Mouse (Mus musculus): ENCODE measurements around the gene Asb16.

Gene Asb16

DNA sequence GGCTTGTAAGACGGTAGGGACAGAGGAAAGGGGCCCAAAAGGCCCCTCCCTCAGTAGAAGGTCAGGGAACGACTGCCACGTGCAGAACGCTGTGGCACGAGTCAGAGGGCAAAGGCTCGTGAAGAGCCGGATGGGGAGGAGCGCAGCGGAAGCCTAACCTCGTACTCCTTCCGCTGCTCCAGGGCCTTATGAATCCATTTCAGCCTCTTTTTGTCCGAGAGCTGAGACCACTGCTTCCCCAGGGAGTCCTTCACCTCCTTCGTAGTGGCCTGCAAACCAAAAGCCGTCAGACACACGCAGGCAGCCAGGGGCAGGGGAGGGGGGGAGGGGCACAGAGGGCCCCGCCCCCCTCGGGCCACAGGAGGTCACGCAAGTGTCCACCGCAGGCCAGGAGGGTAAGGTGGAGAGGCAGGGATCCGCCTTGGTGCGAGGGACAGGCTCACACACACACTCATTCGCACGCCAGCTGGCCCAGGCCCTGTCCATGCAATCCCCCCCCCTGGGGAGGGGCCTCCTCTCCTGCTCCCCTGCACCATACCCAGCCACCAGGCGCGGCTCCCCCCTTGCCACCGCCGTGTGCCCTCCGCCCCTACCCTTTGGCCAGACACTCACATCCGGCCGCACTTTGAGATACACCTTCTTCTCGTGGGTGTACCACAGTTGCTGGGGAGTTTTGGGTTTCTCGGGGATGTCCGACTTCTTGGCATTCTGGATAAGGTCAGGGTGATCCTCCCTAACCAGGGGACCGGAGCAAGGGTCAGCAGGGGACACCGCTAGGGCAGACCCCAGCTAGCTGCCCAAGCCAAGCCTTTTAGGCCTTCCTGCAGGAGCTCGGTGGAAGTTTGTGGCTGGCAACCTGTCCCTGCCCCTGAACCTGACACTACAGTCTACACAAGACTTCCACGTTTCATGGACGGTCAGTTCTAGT, 42.5 kb downstream of the Asb16 start:
- DNase-seq (ENCODE audit: low spot score) = no peak

DNA sequence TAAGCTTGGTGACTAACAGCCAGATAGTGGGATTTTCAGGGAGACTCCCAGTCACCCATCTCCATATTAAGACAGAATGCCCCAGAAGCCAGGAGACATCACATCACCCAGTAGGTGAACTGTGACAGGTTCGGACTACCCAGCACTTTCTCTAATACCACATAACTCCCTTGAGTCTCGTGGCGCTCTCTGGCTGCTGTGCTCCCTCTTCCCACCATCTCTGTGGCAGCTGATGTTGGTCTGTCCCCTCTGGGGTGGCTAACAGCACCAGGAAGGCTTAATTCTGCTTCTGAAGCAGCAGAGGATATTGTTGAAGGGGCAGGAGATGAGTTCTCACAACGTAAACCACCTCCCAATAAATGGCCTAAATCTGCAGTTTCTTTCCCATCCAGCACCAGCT, 43.4 kb downstream of the Asb16 start:
- DNase-seq (ENCODE audit: low spot score) = no peak

GRCm38 (mm10) chr11:102312586-102312985, 44.0 kb downstream of the Asb16 start:
- DNase-seq (ENCODE audit: low spot score) = no peak

- DNase-seq (ENCODE audit: low spot score) = no peak
Observed at GRCm38 (mm10) chr11:102314321-102314720, 45.8 kb downstream of the Asb16 start.

- no peak for DNase-seq (ENCODE audit: low spot score)
Observed at GRCm38 (mm10) chr11:102315690-102316571, 47.4 kb downstream of the Asb16 start.

DNA sequence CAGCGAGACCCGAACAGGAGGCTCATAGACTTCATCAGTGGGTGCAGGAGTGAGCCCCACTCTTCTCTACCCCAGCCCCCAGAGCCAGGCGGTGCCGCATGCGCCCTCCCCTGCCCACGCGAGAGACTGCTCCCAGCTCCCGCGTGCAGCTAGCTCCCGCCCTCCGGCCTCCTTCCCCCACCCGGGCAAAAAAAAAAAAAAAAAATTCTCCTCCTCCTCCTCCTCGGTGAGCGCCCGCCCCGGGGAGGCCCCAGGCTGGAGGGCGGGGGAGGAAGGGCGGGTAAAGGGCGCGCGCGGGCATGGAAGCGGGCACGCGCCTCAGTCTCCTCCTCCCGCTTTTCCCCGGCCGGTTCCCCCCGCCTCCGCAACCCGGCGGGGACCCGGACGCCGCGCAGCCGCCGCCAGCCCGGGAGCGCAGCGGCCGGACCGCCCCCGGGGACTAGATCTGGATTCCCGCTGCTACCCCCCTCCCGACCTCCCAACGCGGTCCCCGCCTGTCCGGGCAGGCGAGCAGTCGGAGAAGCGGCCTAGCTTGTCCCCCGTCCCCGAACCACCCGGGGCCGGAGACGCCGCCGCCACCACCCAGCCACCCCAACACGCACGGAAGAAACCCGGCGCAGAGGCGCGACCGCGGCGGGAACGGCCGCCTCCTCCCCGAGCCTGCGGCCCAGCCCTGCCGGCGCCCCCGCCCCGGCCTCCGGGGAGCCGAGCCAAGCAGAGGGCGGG, 48.2 kb downstream of the Asb16 start:
- DNase-seq (ENCODE audit: low spot score) = peak; percentile 84

GRCm38 (mm10) chr11:102317298-102317900, 48.9 kb downstream of the Asb16 start:
- DNase-seq (ENCODE audit: low spot score) = no peak

DNA sequence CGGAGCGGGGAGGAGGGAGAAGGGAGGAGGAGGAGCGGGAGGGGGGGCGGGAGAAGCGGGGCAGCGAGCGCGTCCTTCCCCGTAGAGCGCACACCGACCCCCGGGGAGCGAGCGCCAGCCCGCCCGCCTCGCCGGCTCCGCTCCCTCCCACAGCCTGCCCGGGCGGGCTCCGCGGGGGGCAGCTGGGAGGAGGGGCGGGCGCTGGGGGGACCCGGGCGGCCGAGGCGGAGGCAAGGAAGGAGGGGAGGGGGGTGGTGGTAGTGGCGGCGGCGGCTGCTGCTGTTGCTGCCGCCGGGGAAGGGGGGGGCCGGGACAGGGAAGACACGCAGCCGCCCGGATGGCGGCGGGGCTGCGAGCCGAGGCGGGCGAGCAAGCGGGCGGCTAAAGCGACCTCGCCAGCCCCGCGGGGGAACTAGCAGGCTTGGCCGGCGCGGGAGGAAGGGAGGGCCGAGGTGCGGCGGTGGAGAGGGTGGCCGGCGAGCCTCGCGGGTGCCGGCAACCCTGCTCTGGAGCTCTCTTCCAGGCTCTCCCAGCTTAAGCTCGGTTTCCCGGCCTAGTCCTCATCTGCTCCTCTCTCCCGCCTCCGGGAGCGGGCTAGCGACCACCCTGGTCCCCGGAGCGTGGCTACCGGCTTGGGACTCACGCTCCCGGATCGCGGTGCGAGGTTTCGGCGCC, 49.5 kb downstream of the Asb16 start:
- DNase-seq (ENCODE audit: low spot score) = no peak

DNA sequence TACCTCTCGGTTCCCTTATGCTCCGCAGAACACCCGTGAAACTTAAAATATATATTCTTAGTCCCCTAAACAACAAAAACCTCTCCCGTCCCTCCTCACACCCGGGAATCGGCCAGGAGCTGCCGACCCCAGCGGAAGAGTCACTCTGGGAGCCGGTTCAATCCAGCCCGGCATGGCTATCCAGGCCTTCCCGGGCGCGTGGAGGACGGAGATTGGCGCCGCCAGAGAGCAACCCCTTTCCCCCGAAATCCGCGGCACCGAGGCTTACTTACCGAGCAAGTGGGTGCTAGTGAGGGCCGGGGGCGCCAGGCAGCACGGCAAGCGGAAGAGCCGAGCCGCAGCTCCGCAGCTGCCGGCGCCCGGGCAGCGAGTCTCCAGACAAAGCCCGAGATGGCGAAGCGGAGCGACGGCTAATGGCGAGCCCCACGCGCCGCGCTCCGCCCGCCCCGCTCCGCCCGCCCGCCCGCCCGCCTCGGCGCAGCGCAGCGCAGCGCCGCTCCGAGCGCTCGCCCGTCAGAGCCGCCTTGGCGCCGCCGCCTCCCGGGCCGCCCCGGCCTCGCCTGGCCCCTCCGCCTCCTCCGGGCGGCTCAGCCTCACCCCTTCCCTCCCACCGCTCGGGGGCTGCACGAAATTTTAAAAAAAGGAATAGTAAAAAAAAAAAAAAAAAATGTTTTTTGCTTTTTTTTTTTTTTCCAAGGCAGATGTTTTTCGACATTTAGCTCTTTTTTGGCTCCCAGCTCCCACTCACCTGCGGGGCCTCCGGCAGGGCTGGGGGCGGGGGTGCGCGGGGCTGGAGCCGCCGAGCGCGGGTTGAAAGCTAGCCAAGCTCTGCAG, 50.2 kb downstream of the Asb16 start:
- DNase-seq (ENCODE audit: low spot score) = no peak

DNA sequence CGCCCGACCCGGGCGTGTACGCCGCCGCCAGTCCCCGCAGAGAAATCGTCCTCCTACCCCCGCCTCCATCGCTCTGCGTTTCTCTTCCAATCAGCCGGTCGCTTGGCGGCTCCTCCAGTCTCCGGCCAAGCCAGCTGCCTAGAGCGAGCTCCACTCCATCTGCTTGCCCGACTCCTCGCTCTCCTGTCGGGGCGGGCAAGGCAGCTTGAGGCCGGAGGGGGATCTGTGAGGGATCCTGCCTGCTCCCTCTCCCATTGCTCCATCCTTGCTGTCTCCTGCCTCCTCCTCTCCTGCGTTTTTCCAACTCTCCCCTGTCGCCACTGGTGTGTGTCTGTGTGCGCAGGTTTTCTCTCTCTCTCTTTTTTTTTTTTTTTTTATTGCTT, 50.9 kb downstream of the Asb16 start, which contains the start of gene Ubtf:
Gene Ubtf, minus strand, starts transcription at position 333 of the 383 bp plus-strand sequence.
- DNase-seq (ENCODE audit: low spot score) = no peak

GRCm38 (mm10) chr11:102319941-102320685, 51.6 kb downstream of the Asb16 start:
- peak; percentile 88 for DNase-seq (ENCODE audit: low spot score)

- no peak for DNase-seq (ENCODE audit: low spot score)
Observed at GRCm38 (mm10) chr11:102320686-102321005, 52.1 kb downstream of the Asb16 start.

DNA sequence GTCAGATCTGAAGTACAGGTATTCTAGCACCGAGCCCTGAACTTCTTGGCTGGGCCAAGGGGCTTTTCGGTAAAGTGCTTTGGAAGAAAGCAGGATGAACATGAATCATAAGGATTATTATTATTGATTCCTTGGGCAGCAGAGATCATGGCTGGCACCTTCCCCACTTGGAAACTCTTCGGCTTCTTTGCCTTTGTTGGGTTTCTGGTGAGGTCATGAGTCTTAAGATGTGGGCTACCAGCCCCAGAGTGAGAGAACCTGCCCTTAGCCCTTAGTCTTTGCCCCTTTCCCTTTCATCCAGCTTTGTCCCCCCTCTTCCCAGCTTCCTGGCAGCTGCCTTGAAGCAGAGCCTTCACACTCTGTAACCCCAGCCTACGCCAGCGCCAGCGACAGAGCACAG, 53.4 kb downstream of the Asb16 start:
- DNase-seq (ENCODE audit: low spot score) = no peak

DNA sequence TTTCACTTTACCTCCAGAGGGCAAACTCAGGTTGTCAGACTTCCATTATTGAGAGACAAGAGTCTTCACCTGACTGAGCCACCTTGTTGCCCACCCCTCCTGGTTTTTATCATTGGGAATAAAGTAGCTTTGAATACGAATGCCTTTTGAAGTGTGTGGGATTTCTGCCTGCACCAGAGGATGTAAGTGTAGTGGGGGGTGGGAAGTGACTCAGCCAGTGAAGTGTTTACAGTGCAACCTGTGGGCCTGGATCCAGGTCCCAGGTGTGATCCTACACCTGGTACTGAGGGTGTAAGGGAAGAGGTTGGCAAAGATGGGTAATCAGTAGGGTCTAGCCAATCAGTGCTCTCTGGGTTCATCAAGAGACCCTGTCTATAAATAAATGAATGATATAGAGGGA, 55.0 kb downstream of the Asb16 start:
- no peak for DNase-seq (ENCODE audit: low spot score)

DNA sequence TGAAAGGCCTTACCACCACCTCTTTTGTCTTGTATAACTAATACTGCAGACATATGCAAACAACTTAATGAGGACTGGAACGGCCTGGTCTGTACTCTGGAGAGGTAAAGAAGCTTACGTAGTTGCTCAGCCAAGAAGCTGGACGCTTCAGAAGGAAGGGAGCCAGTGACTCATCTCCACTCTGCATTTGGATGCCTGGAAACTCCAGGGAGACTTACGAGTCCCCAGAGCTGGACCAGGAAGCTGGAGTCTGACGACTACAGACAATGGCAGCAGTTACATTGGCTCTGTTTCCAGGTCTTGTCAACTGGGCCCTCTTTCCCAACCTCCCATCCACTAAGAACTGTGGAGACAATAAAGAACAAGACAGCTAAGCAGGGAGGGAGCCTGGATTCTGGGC, 58.7 kb downstream of the Asb16 start:
- no peak for DNase-seq (ENCODE audit: low spot score)

DNA sequence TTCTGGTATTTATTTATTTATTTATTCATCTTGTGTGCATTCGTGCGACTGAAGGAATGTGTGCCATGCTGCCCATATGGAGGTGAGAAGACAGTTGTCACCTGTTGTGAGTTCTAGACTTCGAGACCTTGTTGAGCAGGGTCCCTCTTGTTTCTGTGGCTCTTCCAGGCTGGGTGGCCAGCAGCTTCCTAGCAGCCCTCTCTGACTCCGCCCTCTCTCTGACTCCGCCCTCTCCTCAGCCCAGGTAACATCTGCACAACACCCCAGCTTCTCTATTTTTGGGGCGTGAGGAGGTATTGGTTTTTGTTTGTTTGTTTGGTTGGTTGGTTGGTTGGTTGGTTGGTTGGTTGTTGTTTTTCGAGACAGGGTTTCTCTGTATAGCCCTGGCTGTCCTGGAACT, 59.3 kb downstream of the Asb16 start:
- DNase-seq (ENCODE audit: low spot score) = no peak

Data from left cerebral cortex, adult 11 months (tissue).